Mouse (Mus musculus) CD4-positive, CD25-positive, alpha-beta regulatory T cell, adult 4 months (primary cell): ENCODE measurements around the gene Pde3a. TPM values are rescaled to one million over a fixed set of nuclear protein-coding genes. Genes with fewer than 3 reads are reported as not detected.

Experiments used
- ATAC-seq: one replicate; pipeline ENCODE4 v1.8.0; 2017
- polyA plus RNA-seq, 2 experiments: library from polyadenylated mRNA; unstranded; fragments of 100-300 nt; shearing (Covaris generic); gene quantifications; one replicate each; pipeline ENCODE4 v1.2.1; 2017

Pde3a gene
- polyA plus RNA-seq, 2 experiments from 2014 or later = not detected

DNA sequence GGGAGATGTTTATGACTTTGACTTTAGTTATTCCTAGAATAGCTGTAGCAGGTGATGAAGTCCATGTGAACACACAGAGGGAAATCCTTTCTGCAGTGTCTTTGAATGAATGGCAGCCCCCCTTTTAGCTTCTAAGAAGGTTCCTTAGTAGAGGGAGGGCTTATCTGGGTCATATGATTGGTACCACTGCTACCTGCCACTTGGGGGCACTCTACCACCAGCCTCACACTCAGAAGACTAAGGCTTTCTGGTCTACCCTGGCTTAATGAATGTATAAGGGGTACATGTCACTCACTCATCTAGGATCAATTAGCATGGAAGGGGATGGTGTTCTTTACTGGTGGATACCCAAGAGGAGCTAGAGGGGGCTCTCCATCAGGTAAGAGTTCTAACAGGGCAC is 250.4 kb downstream of the Pde3a start:
- no peak for ATAC-seq

DNA sequence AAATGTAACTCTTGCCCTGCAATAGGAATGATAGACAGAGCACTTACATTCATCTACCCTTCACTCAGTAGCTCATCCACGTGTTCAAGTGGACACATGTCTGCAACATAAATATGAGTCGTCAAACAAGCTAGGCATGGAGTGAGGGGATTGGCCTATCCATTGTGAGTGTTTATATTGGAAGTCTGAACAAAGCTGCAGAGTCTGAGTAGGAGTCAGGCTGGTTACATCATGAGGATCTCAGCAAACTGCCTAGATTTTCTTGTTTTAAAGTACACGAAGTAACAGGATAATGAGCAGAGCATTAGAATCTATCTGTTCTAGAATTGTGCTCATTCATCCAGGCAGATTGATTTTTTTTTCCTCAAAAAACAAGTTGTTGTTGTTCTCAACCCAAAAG is 252.1 kb downstream of the Pde3a start:
- ATAC-seq = no peak

DNA sequence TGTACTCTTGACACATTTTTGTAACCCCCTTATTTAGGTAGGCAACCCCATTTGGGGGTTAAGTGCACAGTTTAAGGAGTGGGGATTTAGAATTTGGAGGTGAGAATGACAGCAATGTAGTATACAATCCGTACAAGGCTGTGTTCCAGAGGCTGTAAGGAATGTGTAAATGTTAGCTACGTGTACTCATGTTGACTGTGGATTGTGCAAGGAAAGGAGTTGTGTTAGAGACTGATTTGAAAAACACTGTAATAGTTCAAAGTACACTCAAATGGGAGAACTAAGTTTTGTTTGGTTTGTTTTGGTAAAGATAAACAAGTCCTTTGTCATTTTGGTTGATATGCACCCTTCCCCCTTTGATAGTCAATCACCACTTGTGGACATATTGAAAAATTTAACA is 273.5 kb downstream of the Pde3a start:
- ATAC-seq = no peak

DNA sequence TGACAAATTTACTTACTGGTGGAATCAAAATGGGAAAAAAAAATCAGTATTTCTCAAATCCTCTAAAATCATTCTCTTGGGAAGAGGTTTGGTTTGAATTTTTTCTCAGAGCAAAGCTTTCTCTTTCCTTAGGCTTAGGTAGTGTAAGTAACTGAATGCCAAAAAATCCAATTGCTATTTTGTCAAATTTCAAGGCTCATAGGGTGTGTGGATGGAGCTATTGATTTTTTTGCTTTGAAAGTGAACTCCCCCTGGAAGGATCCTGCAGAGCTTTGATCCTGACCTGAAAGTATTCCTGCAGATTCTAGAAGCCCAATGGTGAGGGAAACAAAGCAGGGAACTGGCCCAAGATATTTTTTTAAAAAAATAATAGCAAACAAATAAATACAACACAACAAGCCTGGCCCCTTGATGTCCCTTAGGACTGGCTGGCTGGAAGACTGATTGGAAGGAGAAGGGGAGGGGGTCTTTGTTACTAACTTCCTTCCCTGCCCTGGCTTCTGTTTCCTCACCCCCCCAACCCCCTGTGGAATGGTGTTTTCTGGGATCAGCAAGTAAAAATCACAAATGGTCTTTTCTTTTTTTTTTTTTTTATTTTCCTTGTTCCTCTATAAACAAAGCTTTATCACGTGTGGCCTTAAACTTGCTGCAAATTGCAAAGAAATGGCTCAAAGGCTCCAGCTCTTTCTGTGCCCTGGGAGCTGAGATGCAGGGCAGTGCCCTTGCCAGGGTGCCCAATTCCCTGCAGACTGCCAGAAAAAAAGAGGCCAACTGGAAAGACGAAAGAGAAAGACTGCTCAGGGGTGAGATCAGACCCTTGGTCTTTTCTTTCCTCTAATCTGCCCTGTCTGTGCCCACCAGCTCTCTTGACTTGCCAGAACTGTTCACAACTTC is 274.9 kb downstream of the Pde3a start, which contains the start of gene Slco1c1:
TSS of gene Slco1c1 (plus strand) at position 622 of the 894 bp plus-strand sequence.
- no peak for ATAC-seq

DNA sequence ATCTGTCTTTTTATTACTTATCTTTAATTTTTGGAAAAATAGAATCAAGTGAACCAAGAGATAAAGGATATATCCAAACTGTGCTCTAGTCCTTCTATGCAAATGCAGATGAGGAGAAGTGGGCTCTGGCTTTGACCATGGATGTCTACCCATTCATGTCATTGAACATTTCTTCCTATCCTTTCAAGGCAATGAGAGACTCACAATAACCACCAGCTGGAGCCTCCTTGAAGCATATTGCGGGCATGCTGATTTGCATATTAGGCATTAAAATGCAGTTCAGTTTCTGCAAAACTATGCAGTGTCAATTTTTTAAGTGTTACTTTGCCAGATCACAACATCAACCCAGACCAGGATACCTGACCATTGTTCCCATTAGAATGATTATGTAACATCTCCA is 276.7 kb downstream of the Pde3a start:
- ATAC-seq = no peak

DNA sequence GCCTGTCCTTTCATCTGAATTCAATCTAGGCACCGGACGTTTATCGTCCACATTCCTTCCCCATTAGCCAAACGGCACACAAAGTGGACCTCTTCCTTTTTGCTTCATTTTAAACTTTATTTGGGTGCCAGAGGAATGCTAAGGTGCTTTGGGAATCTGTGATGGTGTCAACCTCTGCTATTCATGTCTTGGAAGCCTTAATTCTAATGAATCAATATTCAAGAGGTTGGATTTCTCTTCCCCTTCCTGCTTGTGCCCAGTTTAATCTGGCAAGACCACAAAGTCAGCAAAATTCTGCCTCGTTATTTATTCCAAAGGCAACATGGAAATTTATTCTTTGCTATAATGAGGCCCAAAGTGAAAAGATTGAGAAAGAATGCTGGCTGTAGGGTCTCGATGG is 281.8 kb downstream of the Pde3a start:
- ATAC-seq = no peak

DNA sequence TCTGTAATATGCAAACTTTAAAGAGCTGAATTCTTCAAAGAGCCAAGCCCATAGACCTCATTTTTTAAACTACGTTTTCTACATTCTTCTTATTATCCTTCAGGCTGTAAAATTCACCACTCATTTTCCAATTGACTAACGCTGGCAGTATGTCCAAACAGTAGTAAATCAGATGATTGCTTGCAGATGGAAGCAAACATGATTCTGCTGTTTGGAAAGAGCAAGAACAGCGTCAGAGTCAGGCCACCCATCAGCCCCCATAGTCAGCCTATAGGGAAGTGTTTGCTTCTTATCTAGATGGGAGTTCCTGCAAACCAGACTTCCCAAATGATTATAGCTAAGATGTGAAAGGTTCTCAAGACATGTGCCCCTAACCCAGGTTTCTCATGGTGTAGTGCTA is 288.2 kb downstream of the Pde3a start:
- no peak for ATAC-seq

DNA sequence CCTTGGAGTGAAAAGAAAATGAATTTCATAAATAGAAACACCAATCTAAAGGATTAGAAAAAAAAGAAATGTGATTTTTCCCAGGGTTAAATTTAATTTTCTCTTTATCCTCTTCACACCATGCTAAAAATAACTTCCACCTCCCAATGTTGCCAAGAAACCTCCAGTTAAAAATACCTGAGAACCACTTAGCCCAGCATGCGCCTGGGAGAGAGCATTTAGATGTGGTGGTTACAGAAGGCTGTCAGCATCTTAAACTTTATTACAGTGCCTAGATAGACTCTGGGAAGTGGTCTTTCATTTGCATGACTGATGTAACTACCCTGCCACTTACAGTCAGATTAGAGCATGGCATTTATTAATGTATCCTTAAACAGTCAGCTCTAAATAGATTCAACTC is 292.1 kb downstream of the Pde3a start:
- ATAC-seq = no peak

DNA sequence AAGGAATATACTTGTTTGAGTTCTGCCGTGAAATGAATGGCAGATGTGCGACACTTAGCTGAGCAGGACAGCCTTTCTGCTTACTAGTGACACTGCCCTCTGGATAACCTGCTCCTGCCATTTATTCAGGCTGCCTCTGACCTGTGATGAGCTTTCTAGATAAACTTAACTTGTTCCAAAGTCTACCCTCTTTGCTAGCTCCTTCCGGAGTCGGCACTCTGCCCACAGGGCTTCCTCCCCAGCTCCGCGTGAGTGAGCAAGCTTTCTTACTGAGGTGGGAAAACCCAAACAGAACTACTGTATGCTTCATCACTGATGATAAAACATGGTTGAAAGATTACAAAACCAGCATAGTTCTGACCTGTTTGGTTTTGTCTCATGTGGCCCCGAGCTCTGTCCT is 294.3 kb downstream of the Pde3a start:
- ATAC-seq = no peak
